18 mouse cellular contexts compared by ENCODE assay signal in genomic region chr16:26060239-26061085, GRCm38 (mm10). TPM values are rescaled to one million over a fixed set of nuclear protein-coding genes. Genes with fewer than 3 reads are reported as not detected.
"Had no signal": no experiment of that assay in that cellular context is flagged by ENCODE, and none has a peak within 500 bp of the region (broad histone marks: within the 10 kb centered on the region; RNA-seq: fewer than 3 reads in every experiment).

No protein-coding gene starts in this region.

- H3K4me3 ChIP-seq: limb, embryonic 12.5 days; liver, embryonic 13.5 days; lung, embryonic 15.5 days; megakaryocyte, embryonic 14.5 days; midbrain, embryonic 15.5 days; neural tube, embryonic 12.5 days had no signal

- H3K4me2 ChIP-seq: limb, embryonic 12.5 days; liver, embryonic 13.5 days; lung, embryonic 15.5 days; midbrain, embryonic 11.5 days; midbrain, embryonic 15.5 days; neural tube, embryonic 12.5 days had no signal

- H3K27ac ChIP-seq: limb, embryonic 12.5 days; liver, embryonic 13.5 days; lung, embryonic 15.5 days; macrophage; midbrain, embryonic 15.5 days; neural tube, embryonic 12.5 days; stomach, postnatal 0 days had no signal

- ATAC-seq: liver, postnatal 0 days; midbrain, embryonic 15.5 days had no signal

- H3K9me3 ChIP-seq: limb, embryonic 12.5 days; liver, embryonic 13.5 days; lung, embryonic 15.5 days; megakaryocyte, embryonic 14.5 days; midbrain, embryonic 15.5 days; neural tube, embryonic 12.5 days had no signal

- DNase-seq: kidney, postnatal 25 days; layer of hippocampus, adult 9-11 months; liver; liver, embryonic 13.5 days; liver, postnatal 0 days; lung, postnatal 14 days; right cerebral cortex, adult 18-20 months; thymus, postnatal 4 days had no signal

- H3K4me1 ChIP-seq: limb, embryonic 12.5 days; liver, embryonic 13.5 days; lung, embryonic 15.5 days; midbrain, embryonic 15.5 days; neural tube, embryonic 12.5 days had no signal

- H3K9ac ChIP-seq: limb, embryonic 12.5 days; liver, embryonic 13.5 days; liver, postnatal 0 days; lung, embryonic 15.5 days; midbrain, embryonic 15.5 days; neural tube, embryonic 12.5 days had no signal

- H3K36me3 ChIP-seq: limb, embryonic 12.5 days; liver, embryonic 13.5 days; lung, embryonic 15.5 days; midbrain, embryonic 15.5 days; neural tube, embryonic 12.5 days had no signal

- H3K27me3 ChIP-seq: limb, embryonic 12.5 days; liver, embryonic 13.5 days; lung, embryonic 15.5 days; megakaryocyte, embryonic 14.5 days; midbrain, embryonic 15.5 days; neural tube, embryonic 12.5 days had no signal

RNA-seq across cellular contexts. Expression of gene P3h2, which starts 45.1 kb away (rescaled TPM):
- total RNA-seq: monocyte, adult 5-6 weeks; neutrophil, adult 5-6 weeks had no signal
